Mouse (Mus musculus) monocyte, adult 2 months (primary cell): ENCODE measurements around the gene Nrros.
A peak's percentile ranks its signal among the peaks of the same experiment; 100 is the strongest.
"Not testable (repeated sequence)": the region's sequence is repeated elsewhere in the genome, so short reads cannot be mapped to it uniquely, and the experiment has no call there.

Experiments used
- DNase-seq, 2 experiments: peaks; one replicate each; pipeline ENCODE4 v3.0.0; 2022; ENCODE audit warnings: low spot score in 2 of 2, low read depth in 1 of 2

The Nrros gene

DNA sequence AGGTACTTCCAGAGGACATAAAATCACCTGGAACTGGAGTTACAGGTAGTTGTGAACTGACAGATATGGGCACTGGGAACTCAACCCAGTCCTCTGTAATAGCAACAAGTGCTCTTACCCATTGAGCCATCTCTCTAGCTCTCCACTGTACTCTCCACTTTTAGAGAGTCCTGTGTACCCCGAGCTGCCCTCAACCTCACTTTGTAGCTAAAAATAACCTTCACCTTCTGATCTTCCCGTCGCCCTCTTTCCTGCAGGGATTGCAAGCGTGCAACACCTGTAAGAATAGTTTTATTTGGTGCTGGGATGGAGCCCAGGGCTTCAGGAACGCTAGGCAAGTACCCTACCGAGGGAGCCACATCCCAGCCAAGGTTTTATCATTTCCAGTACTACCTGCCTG lies 49.6 kb downstream of the Nrros start:
- no peak for DNase-seq

DNA sequence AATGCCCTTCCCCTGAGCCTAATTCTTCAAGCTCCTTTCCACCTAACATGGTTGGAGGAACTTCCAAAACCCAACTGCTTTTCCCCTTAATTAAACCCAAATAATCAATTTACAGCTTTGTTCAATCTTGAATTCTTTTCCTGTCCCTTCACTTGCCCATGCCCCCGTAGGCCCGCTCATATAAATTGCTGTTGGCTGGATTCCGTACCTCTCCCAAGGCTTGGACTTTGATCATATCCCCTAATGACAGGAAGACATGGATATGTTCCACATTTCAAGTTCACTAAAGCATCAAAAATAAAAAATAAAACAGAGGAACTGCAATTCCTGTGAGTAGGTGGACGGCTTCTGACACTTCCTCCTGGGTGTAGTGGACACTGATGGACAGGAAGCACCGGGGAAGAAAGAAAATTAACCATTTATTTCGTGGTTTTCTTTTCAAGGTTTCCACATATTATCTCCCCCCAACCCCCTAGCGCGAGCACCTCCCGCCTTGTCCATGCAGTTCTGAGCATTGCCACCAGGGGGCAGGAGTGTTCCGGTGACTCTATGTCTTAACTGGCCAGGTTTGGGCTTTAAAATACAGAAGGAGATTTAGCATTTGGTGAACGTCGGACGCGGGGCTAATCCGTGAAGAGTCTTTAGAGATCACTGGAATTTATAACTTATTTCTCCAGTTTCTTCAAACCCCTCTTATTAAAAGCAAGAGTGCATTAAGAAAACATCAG lies 50.3 kb downstream of the Nrros start:
- DNase-seq, result peak in 1 of 2 experiments; percentile 78

DNA sequence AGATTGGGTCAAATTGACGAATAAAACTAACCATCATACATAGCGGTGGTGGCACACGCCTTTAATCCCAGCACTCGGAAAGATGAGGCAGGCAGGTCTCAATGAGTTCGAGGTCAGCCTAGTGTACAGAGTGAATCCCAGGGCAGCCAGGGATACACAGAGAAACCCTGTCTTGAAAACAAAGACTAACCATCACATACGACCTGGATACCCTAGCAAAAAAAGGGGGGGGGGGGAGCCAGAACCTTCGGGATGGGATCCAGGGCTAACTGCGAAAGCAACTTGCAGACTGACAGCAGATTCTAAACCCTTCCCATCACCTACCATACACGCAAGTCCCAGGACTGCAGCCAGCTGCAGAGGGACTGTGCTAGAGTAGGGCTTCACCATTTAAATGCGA lies 51.0 kb downstream of the Nrros start:
- DNase-seq, result no peak

DNA sequence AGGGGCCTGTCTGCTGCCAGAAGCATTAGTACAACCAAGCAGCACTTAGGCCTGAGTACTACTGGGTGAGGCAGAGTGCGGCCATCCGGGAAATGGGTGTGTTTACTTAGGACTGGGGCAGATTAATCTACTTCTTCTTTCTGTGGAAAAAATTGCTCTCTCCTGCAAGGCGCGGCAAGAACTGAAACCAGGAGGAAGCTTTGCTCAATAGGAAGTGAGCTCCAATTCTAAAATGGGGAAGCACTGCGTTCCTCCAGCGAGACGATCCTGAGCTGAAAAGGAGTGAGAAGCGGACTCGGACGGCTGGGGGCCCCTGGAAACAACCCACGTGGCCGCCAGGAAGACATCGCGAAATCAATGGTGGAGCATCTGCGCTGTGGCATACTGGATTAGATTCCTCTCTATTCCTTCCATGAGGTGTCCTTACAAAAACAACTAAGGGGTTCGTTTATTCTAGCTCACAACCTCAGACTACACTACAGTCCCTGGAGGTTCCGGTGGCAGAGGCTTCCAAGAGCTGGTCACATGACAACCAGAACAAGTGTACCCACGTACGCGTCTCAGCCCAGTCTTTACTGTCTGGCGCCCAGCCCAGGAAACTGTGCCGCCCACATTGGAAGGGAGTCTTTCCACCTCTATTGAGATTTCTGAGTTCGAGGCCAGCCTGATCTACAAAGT lies 51.7 kb downstream of the Nrros start:
- DNase-seq, result peak; percentile 81 to 86

DNA sequence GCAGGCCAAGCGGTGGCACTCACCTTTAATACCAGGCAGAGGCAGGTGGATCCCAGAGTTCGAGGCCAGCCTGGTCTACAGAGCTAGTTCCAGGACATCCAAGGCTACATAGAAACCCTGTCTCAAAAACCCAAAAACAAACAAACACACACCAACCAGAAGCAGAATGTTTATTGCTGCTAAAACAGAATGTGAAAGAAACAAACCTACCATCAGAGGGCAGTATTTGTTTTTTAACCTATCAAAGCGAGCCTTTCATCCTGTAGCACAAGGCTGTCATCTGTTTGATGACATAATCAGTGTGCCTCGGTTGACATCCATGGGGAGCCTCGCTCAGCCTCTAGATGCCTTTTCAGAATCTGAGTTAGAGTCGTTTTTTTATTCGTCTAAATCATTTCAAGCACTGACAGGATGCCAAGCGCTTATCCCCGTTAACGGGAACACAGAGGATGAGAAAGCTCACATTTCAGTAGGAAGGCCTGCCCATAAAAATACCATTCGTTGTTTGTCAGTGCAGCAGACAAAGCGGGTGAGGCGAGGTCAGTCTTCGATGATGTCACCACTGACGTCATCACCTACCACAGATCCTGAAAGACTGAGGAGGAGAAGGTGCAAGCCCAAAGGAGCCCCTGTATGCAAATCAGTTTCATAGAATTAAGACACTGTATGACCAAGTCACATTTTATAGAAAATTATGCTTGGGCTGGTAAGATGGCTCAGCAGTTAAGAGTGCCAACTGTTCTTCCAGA lies 54.3 kb downstream of the Nrros start:
- no peak for DNase-seq

DNA sequence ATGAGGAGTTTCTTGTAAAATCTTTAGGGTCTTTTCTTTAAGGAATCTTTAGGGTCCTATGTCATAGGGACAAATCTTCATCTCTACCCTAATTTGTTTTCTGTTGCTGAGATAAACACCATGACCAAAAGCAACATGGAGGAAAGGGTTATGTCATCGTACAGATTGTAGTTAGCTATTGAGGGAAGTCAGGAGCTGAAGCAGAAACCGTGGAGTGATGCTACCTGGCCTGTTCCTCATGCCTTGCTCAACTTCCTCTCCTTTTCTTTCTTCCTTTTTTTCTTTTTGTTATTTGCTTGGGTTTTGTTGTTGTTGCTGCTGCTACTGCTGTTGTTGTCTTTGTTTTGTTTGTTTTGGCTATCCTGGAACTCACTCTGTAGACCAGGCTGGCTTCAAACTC lies 56.8 kb downstream of the Nrros start:
- DNase-seq, result no peak

DNA sequence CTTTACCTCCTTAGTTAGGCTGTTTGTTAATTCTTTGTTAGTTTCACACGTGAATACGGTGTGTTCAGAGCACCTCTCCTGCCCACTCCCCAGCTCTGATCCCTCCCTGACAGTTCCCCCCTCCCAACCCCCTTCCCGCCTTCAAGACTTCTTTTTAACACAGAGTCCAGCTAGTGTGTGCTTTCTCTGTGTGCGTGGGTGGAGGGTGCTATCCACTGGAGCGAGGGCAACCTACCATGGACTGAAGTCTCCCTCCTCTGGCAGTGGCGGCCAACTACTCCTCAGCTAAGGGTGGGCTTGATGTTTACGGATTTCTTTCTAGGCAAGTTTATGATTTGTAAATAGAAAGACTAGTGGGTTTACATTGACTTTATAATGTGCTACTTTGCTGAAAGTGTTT lies 57.2 kb downstream of the Nrros start:
- DNase-seq, result no peak

DNA sequence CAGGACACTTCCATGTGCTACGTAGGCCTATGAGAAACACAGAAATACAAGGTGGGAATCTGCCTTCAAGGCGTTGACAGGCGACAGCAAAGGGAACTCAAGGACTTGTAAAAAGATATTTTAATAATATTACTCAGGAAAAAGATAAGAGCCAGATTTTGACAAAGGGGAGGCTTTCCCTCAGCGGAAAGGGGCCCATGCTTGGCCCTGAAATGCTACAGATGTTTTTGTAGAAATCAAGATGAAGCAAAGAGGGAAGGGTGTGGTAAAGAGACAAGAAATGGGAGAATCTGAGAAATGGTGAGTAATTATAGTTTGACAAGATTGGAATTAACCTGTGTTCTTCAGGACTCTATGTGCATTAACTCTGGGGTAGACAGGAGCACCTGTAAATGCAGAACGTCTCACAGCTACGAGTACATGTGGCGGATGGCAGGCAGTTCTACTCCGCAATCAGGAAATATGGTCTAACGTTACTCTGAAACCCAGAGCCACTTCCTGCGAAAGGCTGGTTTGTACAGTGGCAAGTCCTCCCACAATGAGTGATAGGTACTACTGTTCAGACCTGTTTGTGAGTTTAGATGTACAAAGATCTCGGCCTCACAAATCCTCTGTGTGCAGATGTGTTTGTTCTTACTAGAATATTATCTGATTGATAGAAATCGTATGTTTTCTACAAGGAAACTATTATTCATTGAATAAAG lies 57.9 kb downstream of the Nrros start:
- DNase-seq, result no peak

DNA sequence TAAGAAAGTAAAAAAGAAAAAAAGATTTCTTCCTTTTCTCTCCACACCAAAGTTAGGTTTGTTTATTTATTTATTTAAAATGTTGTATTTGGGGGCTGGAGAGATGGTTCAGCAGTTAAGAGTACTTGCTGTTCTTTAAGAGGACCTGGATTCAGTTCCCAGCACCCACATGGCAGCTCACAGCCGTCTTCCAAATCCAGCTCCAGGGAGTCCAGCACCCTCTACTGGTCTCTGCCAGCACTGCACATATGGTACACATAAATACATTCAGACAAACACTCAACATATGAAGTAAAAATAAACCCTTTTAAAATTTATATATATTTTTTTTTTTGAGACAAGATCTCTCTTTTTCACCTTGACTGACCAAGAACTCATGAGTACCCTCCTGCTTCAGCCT lies 59.7 kb downstream of the Nrros start:
- no peak for DNase-seq

DNA sequence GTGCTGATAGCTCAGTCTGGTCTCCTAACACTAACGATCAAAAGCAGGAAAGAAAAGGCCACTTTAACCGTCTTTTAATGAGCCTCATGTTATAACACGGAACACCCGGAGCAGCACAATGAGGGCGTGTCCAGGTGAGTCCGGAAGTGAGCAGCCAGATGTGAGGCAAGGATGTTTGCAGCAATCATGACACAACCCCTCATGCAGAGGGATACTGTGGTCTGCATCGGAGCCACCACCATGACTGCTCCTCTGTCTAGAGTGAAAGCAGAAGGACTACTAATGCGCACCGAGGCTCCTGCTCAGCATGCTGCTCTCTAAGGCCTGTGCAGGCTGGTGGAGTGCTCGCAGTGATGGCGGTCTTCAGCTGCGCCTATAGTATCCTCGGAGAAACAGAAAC lies 63.1 kb downstream of the Nrros start:
- DNase-seq, result no peak

DNA sequence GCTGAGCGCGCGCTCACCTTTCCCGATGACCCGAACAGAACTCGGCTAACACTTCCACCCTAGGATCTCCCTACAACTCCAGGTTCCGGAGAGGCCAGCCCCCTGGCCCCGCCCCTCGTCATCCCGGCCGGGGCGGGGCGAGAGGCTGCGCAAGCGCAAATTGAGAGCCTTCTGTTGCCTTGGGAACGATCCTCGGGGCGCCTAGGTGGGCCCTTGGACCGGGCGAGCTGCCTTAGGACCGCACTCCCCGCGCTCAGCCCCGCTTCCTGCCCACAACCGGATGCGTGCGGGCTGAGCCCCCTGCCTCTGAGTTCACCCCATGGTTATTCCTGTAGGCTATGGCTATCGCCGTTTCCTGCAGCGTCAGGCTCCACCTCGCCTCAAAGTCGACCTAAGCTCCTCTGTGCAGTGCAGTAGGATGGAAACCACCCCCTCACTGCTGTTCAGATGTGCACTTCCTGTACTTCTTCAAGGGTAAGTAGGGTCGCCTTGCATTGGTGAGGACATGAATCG lies 65.7 kb downstream of the Nrros start, which contains the start of the genes Pigx and Cep19:
Gene Pigx (minus strand): TSS at position 103 of the 513 bp plus-strand sequence.
Gene Cep19 (plus strand): TSS at position 163 of the 513 bp plus-strand sequence.
- peak; percentile 48 to 78 for DNase-seq

DNA sequence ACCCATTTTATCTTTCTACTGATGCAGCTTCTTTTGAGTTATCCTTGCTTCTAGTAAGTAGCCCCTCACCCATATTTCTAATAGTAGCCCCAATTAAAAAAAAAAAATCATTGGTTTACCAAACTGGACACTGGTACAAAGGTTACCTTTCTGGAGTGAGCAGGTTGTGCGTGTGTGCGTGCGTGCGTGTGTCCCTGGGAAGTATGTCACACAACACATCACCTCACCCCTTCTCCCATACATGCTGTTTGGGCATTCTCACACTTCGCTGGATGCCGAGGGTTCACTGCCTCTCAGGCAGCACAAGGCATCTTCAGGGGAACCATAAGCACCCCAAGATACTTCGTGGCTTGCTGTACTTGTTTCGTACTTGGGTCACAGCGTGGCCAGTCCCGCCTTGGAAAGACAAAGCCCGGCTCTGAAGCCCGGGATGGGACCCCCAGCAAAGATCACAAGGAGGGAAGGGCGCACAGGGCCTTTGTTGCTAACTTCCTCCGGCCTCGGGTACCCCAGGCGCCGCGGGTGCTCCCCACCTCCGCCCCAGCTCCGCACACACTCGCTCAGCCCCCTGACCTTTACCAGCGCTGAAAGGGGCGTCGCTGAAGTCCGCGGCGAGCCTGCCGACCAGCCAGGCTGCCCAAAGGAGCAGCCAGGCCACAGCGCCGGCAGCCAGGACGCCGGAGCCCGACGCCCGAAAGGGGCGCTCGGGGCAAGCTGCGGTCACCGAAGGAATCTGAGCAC lies 66.3 kb downstream of the Nrros start:
- DNase-seq, result no peak

DNA sequence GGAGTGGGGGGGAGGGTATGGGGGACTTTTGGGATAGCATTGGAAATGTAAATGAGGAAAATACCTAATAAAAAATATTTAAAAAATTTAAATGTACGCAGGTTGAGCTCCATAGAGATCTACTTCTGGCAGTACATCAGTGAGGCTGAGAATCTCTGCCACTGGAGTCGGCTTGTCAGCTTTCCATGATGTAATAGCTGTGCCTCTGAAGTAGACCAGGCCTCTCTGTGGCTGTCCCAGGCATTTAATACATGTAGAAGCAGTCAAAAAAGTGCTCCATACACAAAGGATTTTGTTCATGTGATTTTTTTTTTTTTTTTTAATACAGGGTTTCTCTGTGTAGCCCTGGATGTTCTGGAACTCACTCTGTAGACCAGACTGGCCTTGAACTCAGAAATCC lies 67.6 kb downstream of the Nrros start:
- DNase-seq, result not testable (repeated sequence)
